Mouse (Mus musculus): ENCODE data around the gene Cadm4.
A peak's percentile ranks its signal among the peaks of the same experiment; 100 is the strongest.
"Not testable (repeated sequence)": the region's sequence is repeated elsewhere in the genome, so short reads cannot be mapped to it uniquely, and the experiment has no call there.

The Cadm4 gene

DNA sequence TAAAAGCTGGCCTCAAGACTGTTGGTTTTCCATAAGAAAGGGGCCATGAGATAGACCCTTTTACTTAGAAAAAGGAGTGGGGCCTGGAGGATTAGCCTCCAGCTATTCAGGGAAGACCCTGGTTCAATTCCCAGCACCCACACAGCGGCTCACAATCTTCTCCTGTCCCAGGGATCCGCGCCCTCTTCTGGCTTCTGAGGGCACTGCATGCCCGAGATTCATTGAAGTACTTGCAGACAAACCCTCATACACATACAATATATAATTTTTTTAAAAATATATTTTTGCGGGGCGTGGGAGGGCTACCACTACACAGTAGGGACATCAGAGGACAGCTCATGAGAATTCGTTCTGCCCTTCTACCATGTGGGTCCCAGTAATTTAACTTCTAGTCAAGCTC, 19.1 kb downstream of the Cadm4 start:
- no peak for DNase-seq (ENCODE audit: low spot score in 2 of 2)

DNA sequence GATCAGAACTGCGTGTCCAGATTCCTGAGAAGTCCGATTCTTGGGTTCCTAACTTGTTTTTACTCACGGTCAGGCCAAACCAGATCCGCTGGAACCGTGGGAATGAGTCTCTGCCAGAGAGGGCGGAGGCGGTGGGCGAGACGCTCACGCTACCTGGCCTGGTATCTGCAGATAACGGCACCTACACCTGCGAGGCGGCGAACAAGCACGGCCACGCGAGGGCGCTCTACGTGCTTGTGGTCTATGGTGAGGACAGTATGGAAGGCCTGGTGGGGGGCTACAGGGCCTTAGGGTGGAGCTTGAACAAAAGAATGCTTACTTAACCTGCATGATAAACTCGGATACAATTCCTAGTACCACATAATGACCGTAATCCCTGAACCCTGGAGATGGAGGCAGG, 19.7 kb downstream of the Cadm4 start:
- no peak for DNase-seq (ENCODE audit: low spot score in 2 of 2)

- DNase-seq (ENCODE audit: low spot score in 2 of 2), result no peak
Measured at GRCm38 (mm10) chr7:24504004-24504403, 22.2 kb downstream of the Cadm4 start.

DNA sequence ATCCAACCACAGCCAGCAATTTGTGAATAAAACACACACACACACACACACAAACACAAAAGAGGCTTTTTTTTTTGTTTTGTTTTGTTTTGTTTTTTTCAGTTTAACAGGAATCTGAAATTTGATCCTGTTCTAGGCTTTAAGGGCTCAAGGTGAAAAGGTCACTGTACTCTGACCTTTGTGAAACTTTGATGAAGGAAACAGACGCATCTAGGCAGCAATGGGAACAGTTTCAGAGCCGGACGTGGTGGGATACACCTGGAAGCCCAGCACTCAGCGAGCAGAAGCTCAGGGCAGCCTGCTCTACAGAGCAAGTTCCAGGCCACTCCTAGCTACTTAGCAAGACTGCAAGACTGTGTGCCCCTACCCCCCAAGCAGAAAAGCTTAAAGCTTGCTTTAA, 23.0 kb downstream of the Cadm4 start:
- DNase-seq (ENCODE audit: low spot score in 2 of 2), result no peak

DNA sequence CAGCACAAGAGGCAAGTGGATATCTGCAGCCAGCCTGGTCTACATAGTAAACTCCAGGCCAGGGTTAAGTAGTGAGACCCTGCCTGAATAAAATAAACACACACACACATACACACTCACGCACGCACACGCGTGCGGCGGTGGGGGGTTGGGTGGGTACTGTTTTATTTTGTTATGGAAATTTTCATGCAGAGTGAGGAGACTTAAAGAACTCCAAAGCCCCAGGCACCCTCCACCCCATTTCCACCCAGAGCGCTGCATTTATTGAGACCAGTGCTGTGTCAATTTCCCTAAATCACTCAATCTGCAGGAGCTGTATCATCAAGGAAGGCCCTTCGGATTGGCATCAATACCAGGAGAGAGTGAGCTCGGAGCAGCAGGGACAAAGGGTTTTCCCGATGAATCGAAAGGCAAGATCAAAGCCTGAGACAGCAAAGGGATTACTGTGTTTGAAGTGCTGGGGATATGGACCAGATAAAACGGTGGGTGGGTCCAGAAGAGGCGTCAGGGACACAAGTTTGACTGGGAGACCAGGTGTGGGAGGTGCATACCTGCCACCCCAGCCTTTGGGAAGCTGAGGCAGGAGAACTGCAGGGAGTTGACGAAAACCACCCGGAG, 23.7 kb downstream of the Cadm4 start:
- no peak for DNase-seq (ENCODE audit: low spot score in 2 of 2)

DNA sequence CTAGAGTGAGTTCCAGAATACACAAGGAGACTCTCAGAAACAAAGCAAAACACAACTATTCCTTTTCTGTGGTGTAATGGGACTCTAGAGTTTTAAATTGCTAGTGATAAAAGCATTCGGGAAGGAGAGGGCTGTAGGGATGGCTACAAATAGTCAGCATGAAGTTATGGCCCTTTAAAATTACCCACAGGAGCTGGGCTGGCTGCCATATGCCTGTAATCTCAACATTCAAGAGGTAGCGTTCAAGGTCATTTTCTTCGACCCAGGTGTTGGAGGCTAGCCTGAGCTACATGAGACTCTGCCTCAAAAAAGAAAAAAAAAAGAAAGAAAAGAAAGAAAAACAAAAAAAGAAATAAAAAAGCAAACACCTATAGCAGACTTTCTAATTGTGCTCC, 24.2 kb downstream of the Cadm4 start:
- no peak for DNase-seq (ENCODE audit: low spot score in 2 of 2)

DNA sequence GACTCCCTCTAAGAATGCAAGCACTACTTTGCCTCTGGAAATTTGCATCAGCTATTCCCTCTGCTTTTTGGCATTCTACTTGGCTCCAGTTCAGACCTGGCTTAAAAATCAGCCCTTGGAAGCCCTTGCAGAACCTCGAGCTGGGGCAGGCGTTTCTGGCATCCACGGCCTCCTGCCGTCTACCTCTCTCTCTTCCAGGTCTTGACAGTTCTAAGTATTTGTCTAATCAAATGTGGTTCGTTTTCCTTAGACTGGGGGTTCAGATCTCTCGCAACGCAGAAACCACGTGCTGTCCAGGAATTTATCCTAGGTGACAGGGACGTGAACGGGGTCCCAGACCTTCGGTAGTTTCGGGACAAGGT, 24.6 kb downstream of the Cadm4 start:
- DNase-seq (ENCODE audit: low spot score in 2 of 2), result peak; percentile 69 to 75

DNA sequence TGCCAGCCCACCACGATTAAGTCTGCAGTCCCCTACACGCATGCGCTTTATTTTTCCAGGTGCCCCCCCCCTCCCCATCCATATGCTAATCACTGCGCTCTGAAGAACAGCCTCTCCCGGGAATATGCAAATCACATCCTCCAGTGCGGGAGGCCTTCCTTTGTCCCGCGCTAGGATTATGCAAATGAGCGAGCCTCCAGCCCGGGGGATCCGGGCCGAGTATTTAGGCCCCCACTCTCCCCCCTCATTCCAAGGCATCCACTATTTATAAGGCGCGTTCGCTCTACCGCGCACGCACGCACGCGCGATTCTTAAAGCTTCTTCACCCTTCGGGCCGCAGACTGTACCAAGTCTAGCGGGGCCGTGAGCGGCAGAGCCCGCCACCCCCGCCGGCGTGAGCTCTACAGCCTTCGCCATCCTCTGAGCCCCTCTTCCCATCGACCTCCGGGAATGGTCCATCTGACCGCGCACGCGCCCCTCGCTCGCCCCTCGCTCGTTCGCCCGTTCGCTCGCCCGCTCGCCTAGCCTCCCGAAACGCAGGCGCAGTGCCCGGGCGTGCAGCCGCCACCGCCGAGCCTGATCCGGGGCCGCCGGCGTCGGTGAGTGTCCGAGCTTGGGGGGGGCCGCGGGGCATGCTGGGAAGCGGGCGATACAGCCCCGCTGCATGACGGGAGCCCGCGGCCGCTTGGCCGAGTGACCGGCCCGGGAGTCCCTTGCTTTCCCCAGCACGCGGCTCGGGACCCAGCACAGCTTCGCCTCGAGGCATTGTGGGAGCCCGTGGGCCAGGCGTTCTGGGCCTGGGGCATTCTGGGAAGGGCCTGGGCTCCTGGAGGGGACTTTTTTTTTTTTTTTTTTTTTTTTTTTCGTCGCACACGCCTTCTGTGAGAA, 25.3 kb downstream of the Cadm4 start, which contains the start of gene Zfp428:
Zfp428 (plus strand) TSS at position 169 of the 888 bp plus-strand sequence.
- peak; percentile 84 to 86 for DNase-seq (ENCODE audit: low spot score in 2 of 2)

- no peak for DNase-seq (ENCODE audit: low spot score in 2 of 2)
Measured at GRCm38 (mm10) chr7:24507726-24508114, 25.9 kb downstream of the Cadm4 start.

GRCm38 (mm10) chr7:24512355-24512754, 30.5 kb downstream of the Cadm4 start, which contains the start of gene AC161166.1:
AC161166.1 (minus strand) TSS chr7:24512455.
- no peak for DNase-seq (ENCODE audit: low spot score in 2 of 2)

DNA sequence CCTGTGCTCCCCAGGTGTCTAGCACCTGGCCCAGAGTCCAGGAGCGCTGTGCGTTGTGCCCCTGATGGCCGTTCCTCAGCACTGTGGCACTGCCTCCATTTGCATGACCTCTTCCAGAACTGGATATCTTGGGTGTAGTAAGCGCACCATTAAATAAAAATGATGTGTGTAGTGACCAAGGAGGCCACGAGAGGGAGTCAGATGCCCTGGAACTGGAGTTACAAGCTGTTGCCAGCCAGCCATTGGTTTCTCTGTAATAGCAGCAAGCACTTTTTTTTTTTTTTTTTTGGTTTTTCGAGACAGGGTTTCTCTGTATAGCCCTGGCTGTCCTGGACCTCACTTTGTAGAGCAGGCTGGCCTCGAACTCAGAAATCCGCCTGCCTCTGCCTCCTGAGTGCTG, 34.5 kb downstream of the Cadm4 start:
- DNase-seq (ENCODE audit: low spot score in 2 of 2), result peak in 1 of 2 experiments; percentile 62

- no peak for DNase-seq (ENCODE audit: low spot score in 2 of 2)
Measured at GRCm38 (mm10) chr7:24517077-24517476, 35.3 kb downstream of the Cadm4 start.

GRCm38 (mm10) chr7:24517654-24518053, 35.8 kb downstream of the Cadm4 start:
- peak in 1 of 2 experiments; percentile 77 for DNase-seq (ENCODE audit: low spot score in 2 of 2)

GRCm38 (mm10) chr7:24519130-24519529, 37.3 kb downstream of the Cadm4 start:
- no peak for DNase-seq (ENCODE audit: low spot score in 2 of 2)

DNA sequence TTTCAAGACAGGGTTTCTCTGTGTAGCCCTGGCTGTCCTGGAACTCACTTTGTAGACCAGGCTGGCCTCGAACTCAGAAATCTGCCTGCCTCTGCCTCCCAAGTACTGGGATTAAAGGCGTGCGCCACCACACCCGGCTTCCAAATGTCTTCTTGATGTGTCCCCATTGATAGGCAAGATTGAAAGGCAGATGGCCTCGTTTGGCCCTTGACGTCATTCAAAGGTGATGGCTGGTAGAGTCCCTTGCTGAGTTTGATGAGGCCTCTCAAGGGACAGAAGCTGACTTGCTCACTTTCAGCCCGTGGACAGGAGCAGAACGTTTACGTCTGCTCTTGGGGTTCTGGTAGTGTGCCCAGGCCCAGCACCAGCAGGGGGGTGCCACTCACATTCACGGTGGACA, 38.2 kb downstream of the Cadm4 start:
- DNase-seq (ENCODE audit: low spot score in 2 of 2), result not testable (repeated sequence)

DNA sequence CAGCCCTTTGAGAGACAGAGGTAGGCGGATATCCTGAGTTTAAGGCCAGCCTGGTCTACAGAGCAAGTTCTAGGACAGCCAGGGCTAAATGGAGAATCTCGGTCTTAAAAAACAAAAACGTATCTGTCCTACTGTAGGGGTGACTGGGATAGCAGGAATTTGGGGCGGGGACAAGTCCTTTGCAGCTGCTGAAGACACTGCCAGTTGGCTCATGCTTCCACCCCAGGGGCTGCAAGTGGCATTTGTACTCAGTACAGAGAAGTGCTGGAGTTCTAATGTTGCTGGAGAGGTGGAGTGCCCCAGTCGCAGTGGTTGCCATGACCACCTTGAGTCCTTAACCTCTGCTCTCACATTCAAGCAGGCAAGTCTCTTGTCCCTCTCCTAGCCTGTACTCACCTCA, 41.0 kb downstream of the Cadm4 start:
- no peak for DNase-seq (ENCODE audit: low spot score in 2 of 2)

- no peak for DNase-seq (ENCODE audit: low spot score in 2 of 2)
Measured at GRCm38 (mm10) chr7:24523723-24524122, 41.9 kb downstream of the Cadm4 start.

- no peak for DNase-seq (ENCODE audit: low spot score in 2 of 2)
Measured at GRCm38 (mm10) chr7:24524978-24525377, 43.2 kb downstream of the Cadm4 start.

- DNase-seq (ENCODE audit: low spot score in 2 of 2), result no peak
Measured at GRCm38 (mm10) chr7:24525686-24526420, 44.0 kb downstream of the Cadm4 start.

DNA sequence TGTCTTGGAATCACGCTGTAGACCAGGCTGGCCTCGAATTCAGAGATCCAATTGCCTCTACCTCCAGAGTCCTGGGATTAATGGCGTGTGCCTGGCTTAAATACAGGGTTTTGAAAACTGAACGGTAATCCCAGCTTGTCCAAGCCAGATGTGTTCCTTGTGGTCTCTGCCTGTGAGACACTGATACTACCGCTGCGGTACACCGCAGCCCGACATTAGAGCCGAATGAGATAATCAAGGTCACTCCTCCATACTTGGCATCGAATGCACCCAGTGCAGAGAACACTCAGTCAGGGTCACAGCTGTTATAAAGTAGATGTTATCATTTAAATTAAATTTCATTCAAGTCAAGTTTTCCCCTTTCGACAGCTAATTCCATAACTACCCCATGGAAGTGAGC, 47.0 kb downstream of the Cadm4 start:
- DNase-seq (ENCODE audit: low spot score in 2 of 2), result no peak

DNA sequence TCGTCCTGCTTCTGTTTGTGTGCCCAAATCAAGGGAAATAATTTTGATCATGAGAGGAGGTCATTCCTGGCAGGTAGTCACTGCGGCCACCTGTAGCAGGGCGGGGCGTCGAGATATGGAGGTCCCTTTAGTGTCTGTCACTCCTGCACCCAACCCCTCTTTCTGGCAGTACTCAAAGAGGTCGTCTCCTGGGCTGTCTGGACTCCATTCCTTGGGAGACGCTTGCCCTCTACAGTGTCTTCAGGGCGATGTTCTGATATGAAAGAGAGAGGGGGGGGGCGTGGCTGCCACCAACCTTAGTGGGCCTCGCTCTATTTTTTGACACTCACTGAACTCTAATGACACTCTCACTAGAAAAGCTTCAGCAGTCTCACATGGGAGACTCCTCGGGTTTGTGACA, 47.8 kb downstream of the Cadm4 start:
- DNase-seq (ENCODE audit: low spot score in 2 of 2), result no peak
